Mouse (Mus musculus) Muller cell, postnatal 12 days (primary cell): ENCODE results near the gene Pgrmc2.
A peak's percentile ranks its signal among the peaks of the same experiment; 100 is the strongest.

Source experiments
- DNase-seq: peaks from one replicate; pipeline ENCODE4 v3.0.0-alpha.2; 2015; ENCODE audit errors: inconsistent ontology term

Pgrmc2 gene

DNA sequence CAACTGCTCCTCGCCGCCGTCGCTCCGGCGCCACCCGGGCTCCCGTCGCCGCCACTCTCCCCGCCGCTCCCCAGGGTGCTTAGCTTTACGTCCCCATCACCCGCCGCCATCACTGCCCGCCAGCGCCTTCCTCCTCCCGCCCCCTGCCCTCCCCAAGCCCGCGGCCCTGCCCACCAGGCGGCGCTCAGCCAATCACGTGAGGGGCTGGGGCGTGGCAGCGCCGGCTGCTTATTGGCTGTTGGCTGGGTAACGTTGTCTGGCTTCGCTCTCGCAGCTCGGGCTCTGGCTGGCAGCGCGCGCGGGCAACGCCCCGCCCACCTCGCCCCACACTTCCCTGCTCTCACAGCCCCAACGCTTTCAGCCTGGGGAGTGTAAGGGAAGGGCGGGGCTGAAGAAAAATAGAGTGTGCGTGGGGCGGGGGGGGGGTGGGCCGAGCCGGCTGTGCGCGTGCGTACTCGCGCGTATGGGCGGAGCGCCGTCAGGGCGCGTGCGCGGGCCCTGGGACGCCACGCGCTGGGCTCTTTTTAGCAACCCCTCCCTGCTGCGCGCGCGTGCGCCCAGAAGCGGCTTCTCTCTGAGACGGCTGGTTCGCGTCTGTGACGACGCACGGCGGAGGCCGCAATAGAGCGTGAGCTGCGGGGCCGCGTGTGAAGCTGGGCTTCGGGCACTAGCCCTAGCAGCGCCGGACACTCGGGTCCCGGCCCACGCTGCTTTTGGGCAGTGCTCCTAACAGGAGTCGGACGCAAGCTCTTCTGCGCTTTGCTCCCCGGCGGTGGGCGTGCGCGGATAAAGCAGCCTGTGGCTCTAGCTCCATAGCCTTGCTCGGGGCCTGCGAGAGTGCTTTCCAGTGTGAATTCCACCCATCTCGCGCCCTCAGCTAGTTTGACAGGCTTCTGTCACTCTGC lies at the start of gene Pgrmc2:
TSS of gene Pgrmc2 (minus strand) at position 162 of the 905 bp plus-strand sequence.
- DNase-seq = peak; percentile 100

DNA sequence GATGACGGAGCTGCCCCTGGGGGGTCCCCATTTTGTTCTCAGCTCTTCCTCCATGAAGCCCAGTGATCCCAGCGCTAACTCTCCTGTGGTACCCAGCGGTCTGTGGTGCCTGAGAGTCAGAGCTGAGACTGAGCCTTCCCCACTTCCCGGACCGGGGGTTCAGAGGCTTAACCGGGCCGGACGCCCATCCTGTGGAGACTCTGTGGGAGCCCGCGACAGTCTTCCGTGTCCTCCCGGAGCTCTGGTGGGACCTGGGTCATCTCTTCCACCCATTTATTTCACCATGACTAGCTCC lies 41.1 kb upstream of the Pgrmc2 start:
- no peak for DNase-seq

DNA sequence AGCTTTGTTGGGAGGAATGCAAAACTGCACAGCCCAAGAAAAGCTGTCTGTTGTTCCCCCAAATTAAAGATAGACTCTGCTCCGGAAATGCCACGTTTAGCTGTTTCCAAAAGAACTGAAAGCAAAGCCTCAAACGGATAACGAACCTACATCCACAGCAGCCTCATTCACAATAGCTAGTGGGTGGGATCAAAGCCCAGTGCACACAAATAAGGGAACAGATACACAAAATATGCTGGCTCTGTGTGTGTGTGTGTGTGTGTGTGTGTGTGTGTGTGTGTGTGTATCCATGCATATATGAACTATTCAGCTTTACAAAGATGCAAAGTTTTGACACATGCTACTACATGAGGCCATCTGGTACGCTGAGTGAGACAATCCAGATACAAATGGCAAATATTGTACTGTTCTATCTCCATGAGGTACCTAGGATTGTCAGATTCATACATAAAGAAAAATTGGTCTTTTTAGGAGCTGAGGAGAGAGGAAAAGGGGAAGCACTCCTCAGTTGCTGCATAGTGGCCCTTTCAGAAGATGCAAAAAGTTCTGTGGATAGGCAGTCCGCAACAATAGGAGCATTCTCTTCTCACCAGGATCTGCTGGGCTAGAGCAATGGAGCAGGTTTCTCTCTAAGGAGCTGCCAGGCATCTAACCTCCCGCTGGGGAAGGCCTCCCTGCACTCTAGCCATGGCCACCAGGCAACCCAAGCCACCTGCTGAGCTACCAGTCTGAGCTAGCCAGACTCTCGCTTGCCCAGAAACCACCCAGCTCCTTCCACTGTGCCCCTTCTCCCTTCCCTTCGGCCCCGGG lies 40.5 kb upstream of the Pgrmc2 start:
- DNase-seq = peak; percentile 45

DNA sequence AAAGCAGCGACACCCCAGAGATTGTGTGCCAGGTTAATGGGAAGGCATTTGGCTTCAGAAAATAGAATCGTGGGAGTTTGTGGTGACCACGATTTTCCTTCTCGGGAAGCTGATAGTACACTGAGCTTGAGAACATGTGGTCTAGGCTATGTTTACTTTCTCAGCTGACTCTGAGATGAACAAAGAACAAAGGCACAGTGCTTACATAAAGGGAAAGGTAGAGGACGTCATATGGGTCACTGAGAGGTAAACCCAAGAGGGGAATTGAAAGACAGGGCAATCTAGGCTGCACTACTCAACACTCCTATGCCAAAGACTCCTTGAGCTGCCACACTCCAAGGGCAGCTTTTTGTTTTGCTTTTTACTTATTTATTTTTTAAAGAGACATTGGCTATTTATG lies 35.3 kb upstream of the Pgrmc2 start:
- DNase-seq = no peak

DNA sequence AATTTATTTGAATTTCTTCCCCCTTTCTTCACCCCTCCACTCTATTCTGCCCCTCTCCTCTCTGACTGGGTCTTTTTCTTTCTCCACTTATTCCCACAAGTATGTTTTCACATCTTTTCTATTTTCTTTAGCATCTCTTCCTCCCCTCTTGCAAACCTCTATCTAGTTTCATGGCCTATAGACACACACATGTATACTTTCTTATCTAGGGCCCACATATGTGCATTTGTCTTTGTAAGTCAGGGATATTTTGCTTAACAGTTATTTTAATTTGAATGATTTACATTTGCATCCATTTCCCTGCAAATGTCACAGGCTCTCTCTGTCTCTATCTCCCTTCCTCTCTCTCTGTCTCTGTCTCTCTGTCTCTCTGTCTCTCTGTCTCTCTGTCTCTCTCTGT lies 34.6 kb upstream of the Pgrmc2 start:
- no peak for DNase-seq

DNA sequence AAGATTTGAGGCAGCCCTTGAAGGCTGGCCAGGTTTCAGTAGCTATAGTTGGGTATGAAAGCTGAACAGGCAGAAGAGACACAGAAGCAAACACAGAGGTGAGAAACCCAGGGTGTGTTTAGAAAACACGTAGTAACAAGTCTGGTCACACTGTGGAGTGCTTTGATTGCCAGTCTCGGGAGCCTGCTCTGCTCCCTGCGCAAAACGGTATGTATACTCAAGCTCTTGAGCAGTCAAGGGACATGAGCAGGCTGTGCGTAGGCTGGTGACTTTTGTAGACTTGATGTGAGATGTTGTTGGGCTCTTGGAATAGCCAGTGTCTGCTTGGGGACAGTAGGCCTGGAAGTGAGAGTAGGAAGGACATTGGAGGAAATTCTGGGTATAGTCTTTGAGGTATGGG lies 30.3 kb upstream of the Pgrmc2 start:
- no peak for DNase-seq

DNA sequence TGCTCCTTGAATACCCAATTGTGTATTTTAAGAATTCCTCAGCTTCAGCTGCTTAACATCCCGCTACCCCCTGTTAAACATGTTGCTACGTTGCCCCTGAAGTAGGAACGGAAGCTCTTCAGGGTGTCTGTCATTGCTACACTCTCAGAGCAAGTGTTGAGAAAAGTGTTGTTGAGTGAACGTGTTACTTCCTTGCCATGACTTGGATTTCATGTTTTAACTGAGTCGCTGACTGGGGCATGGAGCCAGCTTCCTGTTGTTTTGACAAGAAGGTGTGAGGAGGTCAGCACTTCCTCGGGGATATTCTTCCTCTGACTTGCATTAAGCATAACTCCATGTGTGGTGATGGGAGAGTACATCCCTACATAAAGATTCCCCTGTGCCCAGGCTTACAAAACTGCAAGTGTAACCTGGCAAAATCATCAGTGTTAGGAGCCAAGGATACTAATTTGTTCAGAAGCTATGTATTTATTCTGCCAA lies 25.5 kb upstream of the Pgrmc2 start:
- DNase-seq = peak; percentile 18

DNA sequence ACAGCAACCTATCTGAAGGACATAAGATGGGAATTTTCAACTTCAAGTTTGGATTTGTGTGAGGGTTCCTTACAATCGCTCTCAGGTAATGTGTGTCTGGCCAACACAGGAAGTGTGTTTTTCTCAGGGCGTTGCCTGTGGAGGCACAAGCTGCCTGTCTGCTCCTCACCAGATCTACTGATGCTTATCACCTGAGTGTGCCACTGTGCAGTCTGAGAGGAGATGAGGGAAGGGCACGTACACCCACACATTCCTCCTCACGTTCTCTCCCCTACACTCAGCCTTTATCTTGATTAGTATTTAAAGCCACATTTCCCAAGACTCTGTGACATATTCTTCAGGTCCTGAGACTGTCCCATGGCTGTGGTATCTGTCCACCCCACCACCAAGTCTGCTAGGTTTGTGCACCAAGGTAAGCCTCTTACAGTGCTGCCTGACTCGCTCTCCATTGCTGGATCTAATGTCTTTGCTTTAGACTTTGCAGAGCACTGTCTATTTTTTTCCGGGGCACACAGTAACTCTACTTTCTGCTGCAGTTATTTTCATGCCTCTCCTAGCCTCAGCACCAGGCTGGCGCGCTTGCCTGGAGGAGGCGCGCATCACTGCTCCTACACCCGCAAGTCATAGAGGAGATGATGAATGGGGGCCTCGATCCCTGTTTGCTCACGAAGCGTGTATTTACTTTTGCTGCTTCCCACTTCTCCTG lies 24.9 kb upstream of the Pgrmc2 start:
- DNase-seq = no peak

DNA sequence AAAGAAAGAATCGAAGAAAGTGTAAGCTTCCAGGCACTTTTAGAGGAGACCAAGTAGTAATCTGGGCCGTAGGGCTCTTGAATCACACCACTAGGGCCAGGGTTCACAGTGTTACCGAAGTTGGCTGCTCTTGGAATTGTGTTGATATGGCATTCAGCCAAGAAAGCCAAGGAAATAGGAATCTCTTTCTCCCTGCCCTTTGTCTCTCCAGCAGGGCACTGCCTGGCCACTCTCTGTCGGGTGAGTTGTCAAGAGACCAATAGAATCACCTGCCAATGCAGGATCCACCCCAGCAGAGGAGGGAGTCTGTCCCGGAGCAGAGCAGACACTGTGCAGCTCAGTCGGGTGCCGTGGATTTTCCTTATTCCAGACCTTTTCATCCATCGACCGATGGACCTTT lies 19.1 kb upstream of the Pgrmc2 start:
- no peak for DNase-seq

DNA sequence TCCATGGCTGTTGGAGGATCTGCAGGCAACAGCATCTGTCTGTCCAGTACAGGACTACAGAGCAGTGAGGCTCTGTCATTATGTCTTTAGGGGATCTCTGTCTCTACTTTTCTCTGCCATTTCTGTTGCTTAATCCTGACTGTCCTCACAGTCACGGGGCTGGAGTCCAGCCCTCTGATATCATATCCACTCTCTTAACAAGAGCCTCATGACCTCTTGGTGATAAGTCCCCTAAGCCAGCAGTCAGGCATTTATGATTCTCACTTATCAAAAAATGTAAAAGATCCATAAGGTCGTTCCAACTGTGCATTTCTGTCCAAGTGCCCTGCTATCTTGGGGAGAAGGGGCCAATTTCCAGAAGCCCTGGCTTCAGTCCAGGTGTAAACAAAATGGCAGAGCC lies 17.3 kb upstream of the Pgrmc2 start:
- no peak for DNase-seq

DNA sequence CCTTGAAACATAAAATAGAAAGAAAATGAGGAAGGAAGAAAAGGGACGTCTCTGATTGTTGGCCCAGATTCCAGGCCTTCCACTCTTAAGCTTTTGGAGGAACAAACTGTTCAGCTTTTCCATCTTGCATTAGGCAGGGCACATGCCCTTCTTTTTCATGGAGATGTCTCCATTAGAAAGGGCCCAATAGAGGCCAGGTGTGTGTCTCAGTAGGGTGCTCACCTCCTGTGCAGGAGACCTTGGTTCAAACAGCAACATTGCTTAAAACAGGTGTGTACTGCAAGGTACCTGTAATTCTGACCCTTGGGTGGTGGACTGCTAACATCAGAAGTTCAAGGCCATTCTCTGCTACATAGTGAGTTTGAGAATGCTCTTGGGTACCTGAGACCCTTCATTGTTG lies 16.8 kb upstream of the Pgrmc2 start:
- no peak for DNase-seq

DNA sequence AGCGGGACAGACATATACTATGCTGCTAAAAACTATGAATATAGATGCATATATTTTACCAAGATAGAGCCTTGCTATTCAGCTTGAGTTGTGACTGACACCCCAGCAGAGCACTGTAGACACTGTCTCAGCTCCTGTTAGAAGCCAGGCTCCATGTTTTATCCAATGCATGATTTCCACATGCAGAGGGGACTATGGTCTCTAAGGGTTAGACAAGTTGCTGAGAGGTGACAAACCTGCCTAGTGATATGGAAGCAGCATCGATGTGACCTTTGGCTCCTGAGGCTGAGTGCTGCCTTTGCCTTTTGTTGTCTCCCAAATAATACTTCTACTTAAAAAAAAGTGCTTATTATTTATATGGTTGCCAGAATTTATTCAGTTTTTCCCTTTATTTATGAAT lies 10.4 kb upstream of the Pgrmc2 start:
- DNase-seq = no peak

DNA sequence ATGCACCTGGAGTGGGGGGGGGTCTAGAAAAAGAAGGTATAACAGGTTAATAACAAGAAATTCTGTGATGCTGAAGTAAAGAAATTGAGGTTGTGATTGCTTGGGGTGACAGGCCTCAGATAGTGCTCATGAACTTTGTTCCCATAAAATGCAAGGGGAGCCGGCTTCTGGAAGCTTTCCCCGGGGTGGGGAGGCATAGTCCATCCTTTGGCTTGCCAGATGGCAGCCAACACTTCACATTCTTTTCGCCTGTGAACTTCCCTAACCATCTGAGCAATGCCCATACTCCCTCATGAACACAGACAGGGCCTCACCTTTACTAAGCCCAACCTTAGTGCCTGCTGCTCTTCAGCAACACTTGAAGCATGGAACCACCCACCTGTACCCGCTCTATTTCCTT lies 9.5 kb upstream of the Pgrmc2 start:
- DNase-seq = no peak

DNA sequence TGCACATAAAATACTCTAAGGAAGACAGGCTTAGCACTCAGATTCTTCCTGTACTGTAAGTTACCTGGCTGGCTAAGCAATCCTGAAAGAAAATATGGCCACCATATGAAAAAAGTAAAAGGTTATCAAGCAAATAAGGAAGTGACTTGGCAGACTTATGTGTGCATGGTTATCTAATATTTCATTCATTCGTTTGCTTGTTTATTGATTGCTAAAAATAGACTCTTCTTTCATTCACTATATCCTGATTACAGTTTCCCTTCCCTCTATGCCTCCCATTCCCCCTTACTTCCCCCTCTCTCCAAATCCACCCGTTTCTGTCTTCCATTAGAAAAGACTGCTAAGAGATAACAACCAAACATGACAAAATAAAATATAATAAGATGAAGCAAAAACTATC lies 8.0 kb upstream of the Pgrmc2 start:
- DNase-seq = no peak

DNA sequence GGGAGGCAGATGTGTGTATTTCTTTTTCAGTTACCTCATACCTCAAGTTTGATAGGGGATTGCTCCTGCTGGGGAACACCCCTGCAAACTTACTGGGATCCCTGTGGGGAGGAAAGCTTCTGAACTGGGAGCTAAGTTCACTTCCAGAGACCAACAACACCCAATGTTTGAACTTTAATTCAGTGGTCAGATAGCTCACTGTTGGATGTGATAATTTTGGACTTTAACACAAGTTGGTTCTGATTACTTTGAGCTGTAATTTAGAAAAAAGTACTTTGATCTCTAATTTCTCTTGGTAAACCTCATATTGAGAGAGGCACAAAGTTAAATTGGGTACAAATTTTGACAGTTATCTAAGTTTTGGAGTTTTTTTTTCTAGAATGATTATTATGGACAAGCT lies 4.2 kb upstream of the Pgrmc2 start:
- DNase-seq = no peak

DNA sequence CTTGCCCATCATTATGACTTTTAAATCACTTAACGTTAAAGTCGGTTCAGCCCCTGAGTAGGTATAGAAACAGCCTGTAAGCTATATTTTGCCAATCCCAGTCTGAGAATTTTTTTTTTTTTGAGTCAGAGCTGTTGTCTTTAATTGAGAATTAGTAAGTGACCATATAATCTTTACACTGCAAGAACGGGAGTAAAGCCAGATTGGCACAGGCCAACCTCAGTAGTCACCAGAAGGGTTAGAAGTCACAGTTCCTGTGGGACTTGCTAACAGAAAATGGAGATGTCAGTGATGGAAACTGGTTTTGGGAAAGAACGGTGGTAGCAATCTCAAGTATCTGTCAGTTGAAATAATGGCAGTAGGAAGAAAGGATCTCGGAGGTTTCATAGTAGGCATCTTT lies 1.6 kb upstream of the Pgrmc2 start:
- no peak for DNase-seq

DNA sequence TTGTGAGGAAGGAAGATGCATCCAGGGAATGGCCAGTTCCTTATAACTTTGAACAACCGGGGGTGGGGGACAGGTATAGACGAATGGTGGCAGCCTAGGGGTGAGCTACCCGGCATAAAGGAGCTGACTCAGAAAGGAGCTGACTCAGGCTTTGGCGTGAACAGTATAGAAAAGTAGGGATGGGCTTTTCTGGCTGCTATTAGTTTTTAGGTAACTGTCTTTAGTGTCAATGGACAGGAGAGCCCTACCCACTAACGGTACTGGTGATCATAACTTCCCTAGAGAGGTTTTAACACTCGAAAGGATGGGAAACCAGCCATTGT lies 905 bp upstream of the Pgrmc2 start:
- no peak for DNase-seq

DNA sequence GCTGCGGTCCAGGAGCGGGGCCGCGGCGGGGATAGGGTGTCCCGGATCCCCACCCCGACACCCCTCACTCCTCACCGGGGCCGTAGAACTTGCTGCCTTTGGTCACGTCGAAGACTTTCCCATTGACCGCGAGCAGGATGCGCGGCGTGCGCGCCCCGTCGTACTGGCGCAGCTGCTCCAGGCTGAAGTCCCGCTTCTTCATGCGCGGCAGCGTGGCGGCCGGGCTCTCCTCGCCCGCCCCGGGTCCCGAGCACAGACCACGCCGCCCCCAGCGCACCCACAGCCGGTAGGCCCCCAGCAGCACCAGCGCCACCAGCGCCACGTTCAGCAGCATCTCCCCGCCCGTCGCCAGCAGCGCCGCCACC lies 344 bp downstream of the Pgrmc2 start:
- DNase-seq = no peak

DNA sequence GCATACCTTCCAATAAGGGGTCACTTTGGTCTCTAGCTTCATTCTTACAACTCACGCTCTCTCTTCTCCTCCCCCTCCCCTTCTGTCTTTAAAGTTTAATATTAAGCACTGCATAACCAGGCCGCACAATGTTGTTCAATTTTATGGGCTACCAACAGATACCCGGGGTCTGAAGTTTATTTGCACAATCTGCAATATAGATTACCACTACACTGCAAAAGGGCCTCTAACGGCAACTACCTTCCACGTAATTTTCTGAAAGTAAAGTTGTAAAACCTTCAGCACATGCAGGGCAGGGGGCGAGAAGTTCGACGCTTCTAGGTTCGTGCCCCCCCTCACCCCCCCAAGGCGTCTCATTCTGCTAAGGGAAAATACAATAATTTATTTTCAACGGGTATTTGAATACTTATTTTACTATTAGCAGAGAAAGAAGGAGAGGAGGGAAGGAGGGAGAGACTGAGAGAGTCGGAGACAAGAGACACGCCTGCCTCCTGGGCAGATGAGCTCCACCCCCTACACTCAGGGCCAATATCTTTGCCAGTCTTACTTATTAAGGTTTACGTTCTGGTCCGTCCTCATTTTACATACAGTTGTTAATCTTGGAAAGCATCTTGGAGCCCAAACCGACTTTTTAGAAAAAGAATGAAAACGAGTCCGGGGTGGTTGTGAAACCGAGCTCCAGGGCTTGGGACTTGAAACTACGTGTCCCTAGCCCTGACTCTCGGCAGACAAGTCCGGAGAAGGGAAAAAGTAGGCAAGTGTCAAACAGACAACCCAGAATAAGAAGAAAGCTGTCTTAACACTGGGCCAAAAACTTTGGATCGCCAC lies 1.2 kb downstream of the Pgrmc2 start:
- DNase-seq = peak; percentile 56

DNA sequence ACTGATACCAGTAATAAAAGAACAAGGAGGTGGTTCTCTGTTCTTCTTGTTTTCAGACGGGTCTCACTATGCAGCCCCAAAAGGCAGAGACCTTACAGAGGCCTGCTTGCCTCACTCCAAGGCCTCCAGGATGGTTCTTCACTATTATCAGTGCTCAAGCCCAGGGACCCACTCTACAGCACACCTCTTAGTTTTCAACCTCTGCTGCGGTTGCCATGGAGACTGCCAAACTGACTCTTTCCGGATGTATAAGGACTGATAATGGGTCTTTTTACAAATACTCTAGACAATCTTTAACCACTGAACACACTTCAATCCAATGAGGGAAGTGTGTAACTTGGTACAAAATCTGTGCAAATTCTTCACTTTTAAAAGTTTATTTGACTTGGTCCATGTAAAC lies 2.1 kb downstream of the Pgrmc2 start:
- DNase-seq = no peak

DNA sequence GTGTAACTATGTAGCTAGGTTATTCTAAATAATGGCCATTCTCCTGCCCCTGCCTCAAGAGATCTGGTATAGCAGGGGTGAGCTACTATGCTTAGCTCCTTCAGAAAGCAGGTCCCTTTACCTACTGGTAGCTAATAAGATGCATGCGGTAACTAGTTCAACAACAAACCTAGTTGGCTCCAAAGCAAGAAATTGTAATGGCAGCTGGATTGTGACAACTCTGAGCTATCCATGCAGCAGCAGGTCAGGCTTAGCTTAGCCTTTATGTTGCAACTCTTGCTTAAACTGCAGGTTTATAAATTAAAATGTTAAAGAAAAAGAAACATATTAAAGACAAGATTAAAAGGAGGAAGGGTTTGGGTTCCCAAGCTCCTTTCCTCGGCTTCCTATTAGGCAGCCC lies 4.2 kb downstream of the Pgrmc2 start:
- no peak for DNase-seq

DNA sequence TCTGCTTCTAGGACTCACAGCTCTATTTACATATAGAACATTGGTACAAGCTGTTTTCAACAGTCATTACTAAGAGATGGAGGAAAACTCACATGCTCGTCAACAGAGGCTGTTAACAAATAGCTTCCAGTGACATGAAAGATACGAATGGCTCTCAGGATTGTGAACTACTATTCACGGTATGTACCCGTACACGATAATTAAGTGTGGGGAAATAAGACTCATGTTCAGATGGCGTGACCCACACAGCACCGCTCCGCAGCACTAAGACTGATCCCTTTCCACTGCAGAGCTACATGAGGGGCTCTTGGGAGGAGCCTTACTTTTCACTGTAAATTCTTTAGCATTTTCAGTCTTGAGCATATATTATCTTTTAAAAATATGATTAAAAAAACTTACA lies 7.5 kb downstream of the Pgrmc2 start:
- DNase-seq = no peak
